Mouse (Mus musculus) bone marrow macrophage, adult 2 months (primary cell): ENCODE results near the gene Cabp1.

Experiments
- CTCF ChIP-seq: IDR thresholded peaks from 2 replicates; pipeline ENCODE4 v1.5.1; 2012; ENCODE audit warnings: low read depth, mild to moderate bottlenecking, low read length, moderate library complexity
- POLR2A ChIP-seq: IDR thresholded peaks from 2 replicates; pipeline ENCODE4 v1.6.1; 2012; ENCODE audit warnings: mild to moderate bottlenecking, low read depth, low read length, borderline replicate concordance

DNA sequence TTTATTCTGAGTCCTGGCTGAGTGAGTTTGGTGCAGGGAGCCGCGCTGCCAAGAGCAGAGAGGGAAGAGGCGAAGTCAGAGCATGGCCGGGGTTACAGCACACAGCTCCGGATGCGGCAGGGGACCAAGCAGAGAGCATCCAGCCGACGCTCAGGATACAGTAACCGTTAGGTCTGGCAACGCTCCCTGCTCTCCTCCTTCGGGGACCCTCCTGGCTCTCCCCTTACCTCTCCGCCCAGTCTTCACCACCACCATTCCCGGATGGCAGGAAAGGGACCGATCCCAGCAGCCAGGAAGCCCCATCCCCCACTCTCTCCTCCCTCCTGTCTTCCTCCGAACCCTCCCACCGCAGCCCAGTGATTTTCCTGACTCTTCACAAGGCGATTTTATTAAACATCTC is 20.7 kb upstream of the Cabp1 start:
- TF ChIP-seq POLR2A, result no peak
- no peak for TF ChIP-seq CTCF
